Mouse (Mus musculus) bone marrow, adult 2 months (tissue): Measurements from ENCODE around the gene Efna3.

ENCODE experiments used
- CTCF ChIP-seq: fragments of 200-500 bp; IDR thresholded peaks from 2 replicates; pipeline ENCODE4 v1.5.1; 2011; ENCODE audit warnings: low read length, control low read depth; ENCODE audit not compliant: control insufficient read depth, insufficient read depth
- POLR2A ChIP-seq: fragments of 200-500 bp; IDR thresholded peaks from 2 replicates; pipeline ENCODE4 v1.6.1; 2011; ENCODE audit warnings: low read depth, mild to moderate bottlenecking, control low read depth, low read length, borderline replicate concordance; ENCODE audit not compliant: control insufficient read depth

- TF ChIP-seq POLR2A (no peak), CTCF (no peak)
Observed at GRCm38 (mm10) chr3:89365486-89366414, 43.0 kb upstream of the Efna3 start.
